Mouse (Mus musculus) kidney, adult 2 months (tissue): ENCODE data around the gene Lrrc4c.

ENCODE experiments used
- CTCF ChIP-seq: fragments of 200-500 bp; conservative IDR thresholded peaks from 2 replicates; pipeline ENCODE4 v1.5.1; 2011; ENCODE audit warnings: low read depth, mild to moderate bottlenecking, control low read depth, low read length, moderate library complexity, mixed read lengths; ENCODE audit not compliant: insufficient read depth, insufficient read length
- POLR2A ChIP-seq: fragments of 200-500 bp; IDR thresholded peaks from one replicate; pipeline ENCODE4 v1.6.1; 2011; ENCODE audit warnings: low read depth, low read length, control low read depth

- TF ChIP-seq CTCF, result no peak
- no peak for TF ChIP-seq POLR2A
Observed at GRCm38 (mm10) chr2:97437767-97438166, 1119.8 kb downstream of the Lrrc4c start.
